ENCODE assay signal across 18 mouse cellular contexts in genomic region chr6:137061880-137062531, GRCm38 (mm10).
DNase-seq lines count a peak whose midpoint lies in the region; ATAC-seq and TF ChIP-seq lines count a peak whose summit lies in the region.
"Had no signal": no experiment of that assay in that cellular context is flagged by ENCODE, and none has a peak within 500 bp of the region (broad histone marks: within the 10 kb centered on the region; RNA-seq: fewer than 3 reads in every experiment).

No protein-coding gene starts in this region.

- no peak overlapping the region for H3K9ac ChIP-seq in liver, postnatal 0 days (replicated peaks)
- H3K9ac ChIP-seq in liver, embryonic 12.5 days: no peak overlapping the region
- no peak overlapping the region for H3K9ac ChIP-seq in embryonic facial prominence, embryonic 14.5 days (ENCODE audit: low read depth, low read length)
- H3K9ac ChIP-seq: forebrain, embryonic 13.5 days; forebrain, postnatal 0 days; hindbrain, embryonic 15.5 days had no signal

- no peak for TF ChIP-seq CTCF in liver, postnatal 0 days (IDR thresholded peaks at IDR 0.05; ENCODE audit: low read depth)

- ATAC-seq in liver, postnatal 0 days: no peak
- no peak for ATAC-seq in liver, embryonic 12.5 days
- ATAC-seq in embryonic facial prominence, embryonic 14.5 days (ENCODE audit: low read depth): no peak
- no peak for ATAC-seq in cerebellum, adult (ENCODE audit: insufficient number of reproducible peaks, low FRiP score, low TSS enrichment)
- ATAC-seq: activated CD4-positive, CD25-positive, alpha-beta regulatory T cell, adult 4 months; forebrain, embryonic 13.5 days; forebrain, postnatal 0 days had no signal

- no peak overlapping the region for H3K4me2 ChIP-seq in liver, postnatal 0 days (ENCODE audit: low read depth, low read length)
- H3K4me2 ChIP-seq in liver, embryonic 12.5 days: no peak overlapping the region
- H3K4me2 ChIP-seq in embryonic facial prominence, embryonic 14.5 days (ENCODE audit: low read depth, low read length): no peak overlapping the region
- H3K4me2 ChIP-seq: forebrain, embryonic 13.5 days; hindbrain, embryonic 15.5 days had no signal

- no peaks in the 10 kb centered on the region for H3K9me3 ChIP-seq in liver, postnatal 0 days (ENCODE audit: low read length)
- no peaks in the 10 kb centered on the region for H3K9me3 ChIP-seq in liver, embryonic 12.5 days (replicated peaks)
- H3K9me3 ChIP-seq in embryonic facial prominence, embryonic 14.5 days (ENCODE audit: control insufficient read depth, low read length): no peaks in the 10 kb centered on the region
- H3K9me3 ChIP-seq: forebrain, embryonic 13.5 days; hindbrain, embryonic 15.5 days had no signal

- no peak overlapping the region for H3K27ac ChIP-seq in liver, postnatal 0 days (ENCODE audit: low read depth)
- H3K27ac ChIP-seq in liver, embryonic 12.5 days: no peak overlapping the region
- H3K27ac ChIP-seq in embryonic facial prominence, embryonic 14.5 days (replicated peaks; ENCODE audit: low read depth, low read length): peak overlapping the region; percentile 3
- H3K27ac ChIP-seq: forebrain, embryonic 13.5 days; hindbrain, embryonic 15.5 days had no signal

- no peak for TF ChIP-seq EP300 in liver, postnatal 0 days (IDR thresholded peaks at IDR 0.05; ENCODE audit: low read depth)

- DNase-seq in heart, adult 11 months: peak; percentile 81
- DNase-seq in heart, postnatal 14 days: no peak
- DNase-seq in liver, postnatal 0 days: peak; percentile 7
- DNase-seq in embryonic facial prominence, embryonic 14.5 days (ENCODE audit: low spot score): no peak
- DNase-seq in left cerebral cortex, adult 18-20 months (ENCODE audit: low spot score in 2 of 2): no peak
- DNase-seq: adrenal gland, postnatal 14 days; cerebellum, adult 18-20 months; cerebellum, adult 9-11 months; forebrain, postnatal 0 days; gastrocnemius, postnatal 14 days; heart, postnatal 10 days; kidney, adult 11 months had no signal

- H3K4me3 ChIP-seq in liver, postnatal 0 days (ENCODE audit: low read depth, low read length): no peak overlapping the region
- H3K4me3 ChIP-seq in liver, embryonic 12.5 days: no peak overlapping the region
- no peak overlapping the region for H3K4me3 ChIP-seq in embryonic facial prominence, embryonic 14.5 days (ENCODE audit: low read depth, low read length)
- H3K4me3 ChIP-seq: forebrain, embryonic 13.5 days; hindbrain, embryonic 15.5 days had no signal

- 83% methylated on average over 18 of the region's 18 CpGs for WGBS in liver, postnatal 0 days (ENCODE audit: insufficient replicate concordance)
- WGBS in liver, embryonic 12.5 days (ENCODE audit: insufficient replicate concordance): 79% methylated on average over 18 of the region's 18 CpGs
- WGBS in embryonic facial prominence, embryonic 14.5 days: 77% methylated on average over 18 of the region's 18 CpGs

- no peaks in the 10 kb centered on the region for H3K4me1 ChIP-seq in liver, postnatal 0 days (ENCODE audit: insufficient read depth)
- no peaks in the 10 kb centered on the region for H3K4me1 ChIP-seq in liver, embryonic 12.5 days
- no peaks in the 10 kb centered on the region for H3K4me1 ChIP-seq in embryonic facial prominence, embryonic 14.5 days (ENCODE audit: control insufficient read depth, insufficient read depth, low read length)

- H3K36me3 ChIP-seq in liver, postnatal 0 days (replicated peaks; ENCODE audit: insufficient read depth, low read length): no peaks in the 10 kb centered on the region
- no peaks in the 10 kb centered on the region for H3K36me3 ChIP-seq in liver, embryonic 12.5 days
- no peaks in the 10 kb centered on the region for H3K36me3 ChIP-seq in embryonic facial prominence, embryonic 14.5 days (ENCODE audit: control insufficient read depth, insufficient read depth, low read length)
- H3K36me3 ChIP-seq: G1E; hindbrain, embryonic 15.5 days had no signal

- H3K27me3 ChIP-seq in liver, postnatal 0 days (ENCODE audit: insufficient read depth, low read length): no peaks in the 10 kb centered on the region
- no peaks in the 10 kb centered on the region for H3K27me3 ChIP-seq in liver, embryonic 12.5 days (replicated peaks)
- H3K27me3 ChIP-seq in embryonic facial prominence, embryonic 14.5 days (replicated peaks; ENCODE audit: control insufficient read depth, insufficient read depth, low read length): no peaks in the 10 kb centered on the region
- H3K27me3 ChIP-seq: forebrain, embryonic 13.5 days; hindbrain, embryonic 15.5 days had no signal

- intact Hi-C loops in heart, postnatal 14 days (cut with DNase I): no loop called here

Comparison
In these comparisons a context has a peak if more than half of its experiments do, and no peak if none do; other contexts are left out.
1. DNase-seq: peak in heart, adult 11 months (single experiment) and liver, postnatal 0 days (single experiment); none in heart, postnatal 14 days (0 of 2), embryonic facial prominence, embryonic 14.5 days (single experiment) and left cerebral cortex, adult 18-20 months (0 of 2).